Mouse (Mus musculus) inflammation-experienced regulatory T-cells, adult 6 months (primary cell): Measurements from ENCODE around the gene Olfr1058. TPM values are rescaled to one million over a fixed set of nuclear protein-coding genes. Genes with fewer than 3 reads are reported as not detected.
"Not testable (repeated sequence)": the region's sequence is repeated elsewhere in the genome, so short reads cannot be mapped to it uniquely, and the experiment has no call there.

Source experiments
- ATAC-seq: one replicate; pipeline ENCODE4 v1.8.0; 2017
- polyA plus RNA-seq, 3 experiments: library from polyadenylated mRNA; unstranded; fragments of 100-300 nt; shearing (Covaris generic); gene quantifications; one replicate each; pipeline ENCODE4 v1.2.1; 2017

Olfr1058 gene
- polyA plus RNA-seq = not detected

DNA sequence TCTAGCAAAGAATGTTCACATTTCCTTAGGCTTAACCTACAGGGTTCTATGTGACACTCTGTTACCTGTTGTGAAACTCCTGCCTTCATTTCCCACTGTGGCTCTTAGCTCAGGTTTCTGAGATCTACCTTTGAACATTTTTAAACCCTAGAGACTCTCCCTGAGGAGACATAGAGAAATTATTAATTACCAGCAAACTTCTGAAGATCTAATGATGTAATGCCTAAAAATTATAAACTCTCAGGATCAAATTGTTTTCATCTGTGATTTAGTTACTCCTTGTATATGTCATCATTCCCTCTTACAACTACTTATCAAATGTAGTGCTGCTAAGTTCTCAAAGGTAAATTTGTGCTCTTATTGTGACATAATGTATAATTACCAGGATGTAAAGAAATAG lies at the start of gene Olfr1058:
Gene Olfr1058 (minus strand): TSS at position 101 of the 400 bp plus-strand sequence.
- not testable (repeated sequence) for ATAC-seq

DNA sequence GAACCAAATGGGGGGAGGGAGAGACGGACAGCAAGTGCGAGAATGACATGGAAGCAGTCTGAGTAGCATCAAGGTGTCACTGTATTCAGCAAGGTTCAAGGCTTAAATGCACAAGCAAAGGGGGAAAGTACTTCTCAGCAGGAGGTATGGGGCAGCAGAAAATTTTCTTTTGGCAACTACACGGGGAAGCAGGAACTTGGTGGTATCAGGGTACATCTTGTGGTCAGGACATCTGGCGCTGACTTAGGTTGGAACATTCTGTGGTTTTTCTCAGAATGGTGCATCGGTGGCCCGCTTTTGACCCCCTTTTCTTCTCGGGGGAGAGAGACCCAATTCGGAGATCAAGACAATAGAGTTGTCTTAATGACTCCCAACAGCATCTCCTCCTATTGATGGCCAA lies 40.1 kb upstream of the Olfr1058 start:
- not testable (repeated sequence) for ATAC-seq

DNA sequence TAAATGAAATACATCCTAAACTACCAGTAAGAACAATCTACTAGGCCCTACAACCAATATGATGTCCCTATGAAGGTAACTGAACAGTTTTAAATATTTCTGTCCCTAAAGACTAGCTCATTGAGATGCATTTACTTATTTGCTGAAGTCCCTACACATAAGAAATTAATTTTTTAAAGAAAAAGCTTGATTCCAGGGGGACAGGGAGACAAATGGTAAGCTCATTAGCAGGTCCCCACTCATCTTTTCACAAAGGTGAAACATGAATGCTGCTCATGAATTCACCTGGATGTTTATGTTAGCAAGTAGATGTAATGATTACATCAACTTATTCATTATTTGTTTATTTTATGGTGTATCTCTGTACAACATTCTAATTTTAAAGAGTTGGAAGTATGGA lies 38.3 kb upstream of the Olfr1058 start, which contains the start of gene Olfr1062:
Gene Olfr1062 (minus strand): TSS at position 101 of the 400 bp plus-strand sequence.
- ATAC-seq = not testable (repeated sequence)

GRCm38 (mm10) chr2:86413950-86414349 lies 25.6 kb upstream of the Olfr1058 start, which contains the start of gene Olfr1061:
Gene Olfr1061 (minus strand): TSS chr2:86414050.
- ATAC-seq = no peak

GRCm38 (mm10) chr2:86395114-86395513 lies 6.8 kb upstream of the Olfr1058 start:
- no peak for ATAC-seq

DNA sequence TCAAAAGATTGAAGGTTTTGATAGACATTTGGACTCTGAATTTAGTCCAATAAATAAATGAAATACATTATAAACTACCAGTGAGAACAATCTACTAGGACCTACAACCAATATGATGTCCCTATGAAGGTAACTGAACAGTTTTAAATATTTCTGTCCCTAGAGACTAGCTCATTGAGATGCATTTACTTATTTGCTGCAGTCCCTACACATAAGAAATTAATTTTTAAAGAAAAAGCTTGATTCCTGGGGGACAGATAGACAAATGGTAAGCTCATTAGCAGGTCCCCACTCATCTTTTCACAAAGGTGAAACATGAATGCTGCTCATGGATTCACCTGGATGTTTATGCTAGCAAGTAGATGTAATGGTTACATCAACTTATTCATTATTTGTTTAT lies 10.1 kb downstream of the Olfr1058 start, which contains the start of gene Olfr1057:
Gene Olfr1057 (minus strand): TSS at position 101 of the 400 bp plus-strand sequence.
- ATAC-seq = no peak

DNA sequence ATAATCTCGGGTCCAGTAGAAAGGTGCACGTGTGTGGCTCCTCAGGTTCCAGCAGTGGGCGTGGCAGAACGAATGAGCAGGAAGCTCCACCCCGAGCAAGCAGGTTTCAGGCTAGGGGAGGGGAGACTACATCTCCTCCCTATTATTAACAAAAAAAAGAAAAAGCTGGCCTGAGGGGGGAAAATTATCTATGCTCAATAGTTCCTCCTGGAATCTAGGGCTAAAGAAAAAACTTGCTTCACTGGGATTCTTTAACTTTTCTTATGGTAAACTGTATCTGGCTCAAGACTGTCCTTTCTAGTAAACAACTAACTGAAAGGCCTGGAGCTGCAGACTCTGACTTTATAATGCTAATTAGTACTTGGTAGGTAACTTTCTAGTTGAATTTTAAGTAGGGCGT lies 22.0 kb downstream of the Olfr1058 start:
- ATAC-seq = not testable (repeated sequence)

DNA sequence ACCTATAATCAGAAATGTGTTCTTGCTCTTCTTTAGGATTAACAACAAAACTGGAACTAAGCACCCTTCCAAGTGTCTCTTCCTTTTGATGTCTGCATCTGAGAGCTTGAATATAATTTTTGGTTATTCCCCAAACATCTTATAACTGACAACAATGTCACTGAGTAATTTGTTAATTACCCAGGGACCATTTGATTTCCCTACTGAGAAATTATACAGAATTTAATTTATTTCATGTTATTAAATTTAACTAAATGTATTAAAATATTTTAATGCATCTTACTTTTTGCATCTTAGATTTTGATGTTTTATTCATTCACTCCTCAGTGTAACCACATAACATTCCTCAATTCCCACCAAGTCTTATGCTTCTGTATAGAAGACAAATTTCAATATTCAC lies 26.0 kb downstream of the Olfr1058 start, which contains the start of gene Olfr1056:
Gene Olfr1056 (minus strand): TSS at position 101 of the 400 bp plus-strand sequence.
- ATAC-seq = no peak

DNA sequence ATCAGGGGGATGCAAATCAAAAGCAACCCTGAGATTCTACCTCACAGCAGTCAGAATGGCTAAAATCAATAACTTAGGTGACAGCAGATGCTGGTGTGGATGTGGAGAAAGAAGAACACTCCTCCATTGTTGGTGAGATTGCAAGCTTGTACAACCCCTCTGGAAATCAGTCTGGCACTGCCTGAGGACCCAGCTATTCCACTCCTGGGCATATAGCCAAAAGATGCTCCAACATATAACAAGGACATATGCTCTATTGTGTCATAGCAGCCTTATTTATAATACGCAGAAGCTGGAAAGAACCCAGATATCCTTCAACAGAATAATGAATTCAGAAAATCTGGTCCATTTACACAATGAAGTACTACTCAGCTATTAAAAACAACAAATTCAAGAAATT lies 36.6 kb downstream of the Olfr1058 start:
- not testable (repeated sequence) for ATAC-seq

- ATAC-seq = no peak
Observed at GRCm38 (mm10) chr2:86350184-86350583, 38.2 kb downstream of the Olfr1058 start, which contains the start of gene Olfr1055. Gene Olfr1055 (minus strand): TSS chr2:86350284.

DNA sequence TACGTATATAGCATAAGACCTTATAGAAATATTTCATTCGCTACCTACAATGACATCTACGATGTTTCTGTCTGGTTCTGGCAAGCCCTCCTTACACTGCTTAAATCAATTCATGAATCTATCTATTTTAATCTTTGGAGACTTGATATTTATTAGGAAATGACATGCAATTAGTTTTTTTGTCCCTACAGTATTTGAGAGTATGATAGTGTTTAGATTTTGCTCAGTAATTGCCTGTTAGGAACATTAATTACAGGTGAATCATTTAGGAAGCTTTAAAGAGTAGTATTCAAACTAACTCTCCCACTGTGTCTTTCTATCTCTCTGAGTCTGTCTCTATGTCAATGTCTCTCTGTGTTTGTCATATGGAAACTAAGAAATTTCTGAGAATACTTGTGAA lies 53.0 kb downstream of the Olfr1058 start, which contains the start of gene Olfr1054:
Gene Olfr1054 (minus strand): TSS at position 101 of the 400 bp plus-strand sequence.
- ATAC-seq = no peak

Other genes starting within 250 kb of the Olfr1058 start
- gene Olfr1040, start 241.8 kb downstream of the Olfr1058 start, polyA plus RNA-seq = not detected
- not detected for gene Olfr1042, start 226.7 kb downstream of the Olfr1058 start, polyA plus RNA-seq
- not detected for gene Olfr1043, start 221.0 kb downstream of the Olfr1058 start, polyA plus RNA-seq
- gene Olfr1044, start 210.7 kb downstream of the Olfr1058 start, polyA plus RNA-seq = not detected
- not detected for gene Olfr52, start 202.9 kb downstream of the Olfr1058 start, polyA plus RNA-seq
- gene Olfr1045, start 185.6 kb downstream of the Olfr1058 start, polyA plus RNA-seq = not detected
- gene Olfr1046, start 169.2 kb downstream of the Olfr1058 start, polyA plus RNA-seq = not detected
- not detected for gene Olfr1047, start 157.2 kb downstream of the Olfr1058 start, polyA plus RNA-seq
- not detected for gene Olfr1048, start 148.3 kb downstream of the Olfr1058 start, polyA plus RNA-seq
- not detected for gene Olfr1049, start 130.2 kb downstream of the Olfr1058 start, polyA plus RNA-seq
- not detected for gene Olfr1051, start 109.5 kb downstream of the Olfr1058 start, polyA plus RNA-seq
- gene Olfr1052, start 96.1 kb downstream of the Olfr1058 start, polyA plus RNA-seq = under 1 TPM in 1 of 3 experiments, not detected in 2; 0.21 TPM
- gene Olfr1053, start 73.3 kb downstream of the Olfr1058 start, polyA plus RNA-seq = not detected
- gene Olfr1054, start 53.1 kb downstream of the Olfr1058 start, polyA plus RNA-seq = not detected
- gene Olfr1055, start 38.3 kb downstream of the Olfr1058 start, polyA plus RNA-seq = not detected
- gene Olfr1056, start 26.1 kb downstream of the Olfr1058 start, polyA plus RNA-seq = not detected
- gene Olfr1057, start 10.2 kb downstream of the Olfr1058 start, polyA plus RNA-seq = not detected
- not detected for gene Olfr1061, start 25.5 kb upstream of the Olfr1058 start, polyA plus RNA-seq
- not detected for gene Olfr1062, start 38.2 kb upstream of the Olfr1058 start, polyA plus RNA-seq
- not detected for gene Olfr1065, start 62.0 kb upstream of the Olfr1058 start, polyA plus RNA-seq
- gene Olfr1066, start 67.7 kb upstream of the Olfr1058 start, polyA plus RNA-seq = not detected
- not detected for gene Olfr228, start 98.8 kb upstream of the Olfr1058 start, polyA plus RNA-seq
- gene Olfr1076, start 119.9 kb upstream of the Olfr1058 start, polyA plus RNA-seq = not detected
- not detected for gene Olfr1079, start 153.9 kb upstream of the Olfr1058 start, polyA plus RNA-seq
- not detected for gene Olfr1080, start 169.7 kb upstream of the Olfr1058 start, polyA plus RNA-seq
- gene Olfr1082, start 210.4 kb upstream of the Olfr1058 start, polyA plus RNA-seq = not detected